Mouse (Mus musculus) urinary bladder, postnatal 14 days (tissue): ENCODE measurements around the gene Mill2.

Source experiments
- DNase-seq: peaks from one replicate; pipeline ENCODE4 v3.0.0; 2021; ENCODE audit warnings: low spot score

The Mill2 gene

GRCm38 (mm10) chr7:18875372-18875771 lies 35.6 kb downstream of the Mill2 start:
- DNase-seq: no peak

GRCm38 (mm10) chr7:18878691-18879090 lies 38.9 kb downstream of the Mill2 start:
- no peak for DNase-seq

- peak; percentile 28 for DNase-seq
Measured at GRCm38 (mm10) chr7:18883991-18884744, 44.4 kb downstream of the Mill2 start.

- no peak for DNase-seq
Measured at GRCm38 (mm10) chr7:18884745-18885422, 45.1 kb downstream of the Mill2 start.

GRCm38 (mm10) chr7:18886963-18887362 lies 47.2 kb downstream of the Mill2 start:
- DNase-seq: no peak

- no peak for DNase-seq
Measured at GRCm38 (mm10) chr7:18890848-18891247, 51.1 kb downstream of the Mill2 start.

GRCm38 (mm10) chr7:18891872-18892599 lies 52.3 kb downstream of the Mill2 start:
- peak; percentile 91 for DNase-seq

GRCm38 (mm10) chr7:18893009-18893408 lies 53.2 kb downstream of the Mill2 start:
- DNase-seq: no peak

- DNase-seq: peak; percentile 77
Measured at GRCm38 (mm10) chr7:18893651-18894430, 54.1 kb downstream of the Mill2 start.

GRCm38 (mm10) chr7:18896536-18896935 lies 56.8 kb downstream of the Mill2 start:
- DNase-seq: peak; percentile 40

GRCm38 (mm10) chr7:18900513-18900912 lies 60.7 kb downstream of the Mill2 start:
- DNase-seq: no peak

GRCm38 (mm10) chr7:18902486-18902885 lies 62.7 kb downstream of the Mill2 start:
- DNase-seq: no peak

GRCm38 (mm10) chr7:18904971-18905370 lies 65.2 kb downstream of the Mill2 start:
- DNase-seq: no peak

GRCm38 (mm10) chr7:18909797-18910196 lies 70.0 kb downstream of the Mill2 start:
- DNase-seq: no peak

GRCm38 (mm10) chr7:18910241-18910831 lies 70.6 kb downstream of the Mill2 start, which contains the start of gene Ccdc61:
Gene Ccdc61 (minus strand): TSS chr7:18910415.
- DNase-seq: peak; percentile 96
